Mouse (Mus musculus) kidney, adult 2 months (tissue): Measurements from ENCODE around the gene Gna13. TPM values are rescaled to one million over a fixed set of nuclear protein-coding genes. Genes with fewer than 3 reads are reported as not detected.
A peak's percentile ranks its signal among the peaks of the same experiment; 100 is the strongest.

ENCODE experiments used
- DNase-seq: peaks from one replicate; pipeline ENCODE4 v3.0.0; 2021
- H3K27ac ChIP-seq: fragments of 200-500 bp; 2 replicates; pipeline ENCODE4 v1.5.1; 2012; ENCODE audit warnings: low read depth, low read length, control low read depth, inconsistent platforms; ENCODE audit not compliant: insufficient read depth
- H3K27me3 ChIP-seq: fragments of 200-500 bp; replicated peaks from 2 replicates; pipeline ENCODE4 v1.6.1; 2012; ENCODE audit warnings: mild to moderate bottlenecking, moderate library complexity, low read length, inconsistent platforms; ENCODE audit not compliant: control insufficient read depth, insufficient read depth
- H3K36me3 ChIP-seq: fragments of 200-500 bp; 2 replicates; pipeline ENCODE4 v1.6.1; 2012; ENCODE audit warnings: mild to moderate bottlenecking, moderate library complexity, low read length, inconsistent platforms; ENCODE audit not compliant: control insufficient read depth, insufficient read depth
- H3K4me1 ChIP-seq: fragments of 200-500 bp; 2 replicates; pipeline ENCODE4 v1.6.1; 2011; ENCODE audit warnings: low read length; ENCODE audit not compliant: control insufficient read depth, insufficient read depth
- H3K4me3 ChIP-seq: fragments of 200-500 bp; 2 replicates; pipeline ENCODE4 v1.5.1; 2011; ENCODE audit warnings: mild to moderate bottlenecking, low read depth, low read length, control low read depth; ENCODE audit not compliant: insufficient read depth
- CTCF ChIP-seq: fragments of 200-500 bp; conservative IDR thresholded peaks from 2 replicates; pipeline ENCODE4 v1.5.1; 2011; ENCODE audit warnings: low read depth, mild to moderate bottlenecking, control low read depth, low read length, moderate library complexity, mixed read lengths; ENCODE audit not compliant: insufficient read depth, insufficient read length
- POLR2A ChIP-seq: fragments of 200-500 bp; IDR thresholded peaks from one replicate; pipeline ENCODE4 v1.6.1; 2011; ENCODE audit warnings: low read depth, low read length, control low read depth
- WGBS: fragments of 180-500 bp; shearing (Covaris S2); methylation state at CpG from one replicate; pipeline ENCODE4 v1.1.7; 2018; 5-methylcytosine and 5-hydroxymethylcytosine counted together
- polyA plus RNA-seq: library from polyadenylated mRNA; depleted of rRNA; stranded (reverse); fragments of >200 nt; gene quantifications from 2 replicates; pipeline ENCODE4 v1.2.3, GENCODE M21; 2012

The Gna13 gene
- polyA plus RNA-seq, 1 experiment: 26.6 TPM

DNA sequence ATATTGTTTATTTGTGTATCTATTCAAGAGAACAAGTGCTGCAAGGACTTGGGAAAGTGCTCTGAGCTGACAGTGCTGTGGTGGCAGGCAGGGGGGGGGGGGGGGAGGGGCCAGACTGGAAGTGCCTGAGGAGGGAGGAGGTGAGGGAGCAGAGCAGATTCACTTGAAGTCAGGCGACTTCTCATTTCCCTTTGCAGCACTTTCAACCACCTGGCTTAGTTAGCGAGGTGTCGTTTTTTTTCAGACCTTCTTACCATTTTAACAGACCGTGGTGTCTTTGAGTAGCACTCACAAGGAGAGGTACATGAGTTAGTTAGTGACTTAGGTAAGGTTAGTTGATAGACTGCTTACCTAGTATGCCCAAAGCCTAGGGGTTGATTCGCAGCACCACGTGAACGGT lies 12.8 kb downstream of the Gna13 start:
- H3K27me3 ChIP-seq: no peaks in the 10 kb centered on the region
- H3K36me3 ChIP-seq: no peaks in the 10 kb centered on the region
- no peak overlapping the region for H3K27ac ChIP-seq
- H3K4me1 ChIP-seq: peaks cover 30% of the 10 kb centered on the region
- TF ChIP-seq CTCF (no peak), POLR2A (no peak)
- 71% methylated on average over 7 of the region's 7 CpGs for WGBS
- DNase-seq: no peak
- H3K4me3 ChIP-seq: no peak overlapping the region

DNA sequence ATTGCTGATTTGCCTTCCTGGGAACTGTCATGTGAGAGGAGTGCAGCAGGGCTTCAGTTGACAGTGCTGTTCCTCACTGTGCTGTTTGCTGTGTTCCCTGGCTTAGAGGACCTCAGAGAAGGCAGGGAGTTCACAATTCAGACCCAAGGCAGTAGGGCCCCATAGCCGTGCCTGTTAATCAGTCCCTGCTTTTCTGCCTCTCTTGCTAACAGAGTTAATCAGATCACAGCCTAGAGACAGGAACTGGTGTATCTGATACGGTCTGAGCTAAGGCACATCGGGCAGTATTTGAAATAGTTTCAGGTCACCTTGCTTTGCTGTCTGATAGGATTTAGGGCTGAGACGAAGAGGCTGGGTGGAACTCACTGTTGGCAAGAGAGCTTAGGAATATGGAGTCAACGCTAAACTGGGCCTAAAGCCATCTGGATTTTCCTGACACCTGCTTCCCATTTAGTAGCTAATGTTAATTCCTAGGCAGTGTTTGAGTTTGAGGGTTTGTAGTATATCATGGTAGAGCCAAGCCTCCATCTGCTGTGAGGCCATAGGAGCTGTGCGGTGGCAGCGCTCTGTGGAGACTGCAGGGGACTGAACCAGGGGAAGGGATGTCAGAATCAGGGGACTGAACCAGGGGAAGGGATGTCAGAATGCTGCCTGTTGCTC lies 14.0 kb downstream of the Gna13 start:
- WGBS: 40% methylated on average over 7 of the region's 7 CpGs
- Histone ChIP-seq H3K36me3 (no peaks in the 10 kb centered on the region), H3K27me3 (no peaks in the 10 kb centered on the region), H3K4me3 (no peak overlapping the region), H3K27ac (peak overlapping the region; percentile 4; the same call in 1 of the 2 replicates), H3K4me1 (peaks cover 30% of the 10 kb centered on the region)
- TF ChIP-seq POLR2A (no peak), CTCF (no peak)
- no peak for DNase-seq

DNA sequence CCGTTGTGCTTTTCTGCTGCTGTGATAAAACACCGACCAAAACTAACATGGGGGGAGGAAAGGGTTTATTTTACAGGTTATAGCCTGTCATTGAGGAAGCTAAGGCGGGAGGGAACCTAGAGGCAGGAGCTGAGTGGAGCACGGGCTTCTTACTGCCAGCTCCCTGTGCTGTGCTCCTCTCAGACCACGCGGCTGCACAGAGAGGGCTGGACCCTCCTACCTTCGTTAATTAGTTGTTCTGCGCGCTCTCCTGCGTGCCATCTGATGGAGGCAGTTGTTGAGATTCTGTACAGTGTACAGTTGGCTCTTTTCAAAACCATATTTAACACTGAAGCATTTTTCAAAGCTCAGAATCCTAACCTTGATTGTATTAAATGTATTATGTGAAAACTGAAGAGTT lies 14.8 kb downstream of the Gna13 start:
- WGBS: 16% methylated on average over 10 of the region's 10 CpGs
- no peak for DNase-seq
- H3K27me3 ChIP-seq: no peaks in the 10 kb centered on the region
- TF ChIP-seq CTCF (no peak), POLR2A (no peak)
- peaks cover 25% of the 10 kb centered on the region for H3K4me1 ChIP-seq
- no peak overlapping the region for H3K27ac ChIP-seq
- H3K36me3 ChIP-seq: no peaks in the 10 kb centered on the region
- no peak overlapping the region for H3K4me3 ChIP-seq

DNA sequence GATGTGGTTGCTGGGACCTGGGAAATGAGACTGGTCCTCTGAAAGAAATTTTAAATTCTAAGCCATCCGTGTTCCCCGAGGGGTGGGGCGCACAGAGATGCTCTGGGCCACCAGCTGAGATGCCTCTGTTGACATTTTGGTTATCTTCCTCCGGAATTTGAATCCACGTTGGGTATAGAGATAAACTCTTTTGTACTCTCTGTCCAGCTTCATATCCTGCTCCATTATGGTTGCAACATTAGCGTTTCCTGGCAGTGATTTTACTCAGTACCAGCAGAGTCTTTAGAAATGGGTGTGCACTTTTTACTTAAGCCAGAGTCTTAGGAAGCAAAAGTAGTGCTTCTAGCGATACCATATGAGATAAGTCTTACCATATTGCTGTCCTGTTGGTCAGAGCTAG lies 15.4 kb downstream of the Gna13 start:
- Histone ChIP-seq H3K36me3 (no peaks in the 10 kb centered on the region), H3K27ac (no peak overlapping the region), H3K27me3 (no peaks in the 10 kb centered on the region), H3K4me1 (peaks cover 25% of the 10 kb centered on the region), H3K4me3 (no peak overlapping the region)
- TF ChIP-seq CTCF (no peak), POLR2A (no peak)
- whole genome bisulfite sequencing: 60% methylated on average over 7 of the region's 7 CpGs
- no peak for DNase-seq

DNA sequence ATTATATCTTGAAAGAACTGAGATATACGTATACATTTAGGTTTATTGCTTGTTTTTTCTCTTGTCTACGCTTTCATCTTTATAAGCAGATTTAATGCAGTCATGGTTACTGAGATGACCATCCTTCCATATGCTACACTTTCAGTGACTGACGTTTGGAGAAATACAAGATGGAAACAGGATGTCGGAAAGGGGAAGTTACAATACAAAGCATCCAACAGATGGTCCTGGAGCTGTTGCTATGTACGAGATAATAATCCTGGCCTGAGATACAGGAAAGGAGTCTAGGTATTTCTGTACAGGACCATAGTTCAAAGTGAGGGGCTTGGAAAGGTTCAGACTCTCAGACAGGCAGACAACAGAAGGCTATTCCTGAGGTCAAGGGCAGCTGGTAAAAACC lies 18.0 kb downstream of the Gna13 start:
- TF ChIP-seq CTCF (no peak), POLR2A (no peak)
- Histone ChIP-seq H3K27me3 (no peaks in the 10 kb centered on the region), H3K4me3 (no peak overlapping the region), H3K27ac (no peak overlapping the region), H3K4me1 (peaks cover 35% of the 10 kb centered on the region), H3K36me3 (no peaks in the 10 kb centered on the region)
- WGBS: 63% methylated on average over 5 of the region's 5 CpGs
- DNase-seq: no peak

DNA sequence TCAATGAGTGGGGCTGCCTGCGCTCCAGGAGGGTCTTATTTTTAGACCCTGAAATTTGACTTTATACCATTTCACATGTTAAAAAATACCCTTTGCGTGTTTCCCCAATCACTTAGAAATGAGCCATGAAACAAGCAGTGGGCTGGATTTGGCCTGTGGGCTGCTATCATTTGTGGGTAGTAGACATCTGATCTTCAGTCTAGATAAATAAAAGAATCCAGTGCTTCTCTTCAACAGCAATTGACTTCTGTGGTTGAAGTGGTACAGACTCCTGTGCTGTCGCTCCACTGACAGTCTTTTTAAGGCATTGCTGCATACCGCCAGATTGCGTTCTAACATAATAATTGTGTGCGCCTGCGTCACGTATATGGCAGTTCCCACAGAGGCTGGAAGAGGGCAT lies 22.7 kb downstream of the Gna13 start:
- H3K36me3 ChIP-seq: no peaks in the 10 kb centered on the region
- H3K27me3 ChIP-seq: no peaks in the 10 kb centered on the region
- H3K27ac ChIP-seq: peak overlapping the region; percentile 41; the same call in 1 of the 2 replicates
- WGBS: 79% methylated on average over 8 of the region's 8 CpGs
- DNase-seq: no peak
- TF ChIP-seq CTCF: no peak
- no peak for TF ChIP-seq POLR2A
- peaks cover 23% of the 10 kb centered on the region for H3K4me1 ChIP-seq
- no peak overlapping the region for H3K4me3 ChIP-seq

DNA sequence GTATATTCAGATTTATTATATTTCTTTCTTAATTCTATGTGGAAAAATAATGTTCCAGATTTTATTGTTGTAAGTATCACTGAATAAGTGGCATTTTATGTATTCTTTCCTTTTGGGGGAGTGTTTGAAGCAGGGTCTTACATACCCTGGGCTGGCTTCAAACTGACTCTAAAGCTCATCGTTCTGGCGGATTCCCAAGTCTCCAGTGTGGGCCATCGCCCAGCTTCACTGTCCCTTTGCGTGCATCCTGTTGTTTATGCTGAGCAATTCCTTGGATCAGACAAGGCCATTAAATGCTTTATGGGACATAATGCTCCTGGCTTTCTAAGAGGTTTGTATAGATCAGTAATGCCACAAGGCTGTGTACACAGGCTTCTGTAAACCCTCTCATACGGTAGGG lies 26.4 kb downstream of the Gna13 start:
- peaks cover 22% of the 10 kb centered on the region for H3K4me1 ChIP-seq
- H3K27ac ChIP-seq: no peak overlapping the region
- DNase-seq: peak; percentile 30
- no peaks in the 10 kb centered on the region for H3K36me3 ChIP-seq
- no peak overlapping the region for H3K4me3 ChIP-seq
- no peak for TF ChIP-seq POLR2A
- TF ChIP-seq CTCF: no peak
- WGBS: 70% methylated on average over 5 of the region's 5 CpGs
- H3K27me3 ChIP-seq: no peaks in the 10 kb centered on the region

DNA sequence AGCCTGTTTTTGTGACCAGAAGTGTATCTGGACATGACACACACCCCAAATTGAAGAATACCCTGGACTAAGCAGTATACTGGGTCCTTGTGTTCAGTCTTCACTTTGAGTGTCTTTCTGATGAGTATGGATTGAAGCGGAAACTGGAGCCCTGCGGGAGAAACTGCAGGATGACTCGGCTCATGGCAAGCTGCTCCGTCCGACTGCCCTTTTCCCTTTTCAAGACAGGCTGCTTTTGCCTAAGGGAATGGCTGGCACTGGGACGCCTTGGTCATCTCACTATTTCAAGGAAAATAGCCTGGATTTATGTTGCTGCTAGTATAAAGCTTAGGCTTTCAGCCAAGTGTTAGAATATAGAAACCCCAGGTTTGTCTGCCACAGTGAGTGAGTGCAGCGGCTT lies 28.6 kb downstream of the Gna13 start:
- no peak overlapping the region for H3K4me3 ChIP-seq
- no peak for TF ChIP-seq CTCF
- TF ChIP-seq POLR2A: no peak
- WGBS: 80% methylated on average over 7 of the region's 7 CpGs
- peaks cover 16% of the 10 kb centered on the region for H3K4me1 ChIP-seq
- no peak overlapping the region for H3K27ac ChIP-seq
- H3K27me3 ChIP-seq: no peaks in the 10 kb centered on the region
- no peak for DNase-seq
- H3K36me3 ChIP-seq: no peaks in the 10 kb centered on the region; the same call in 1 of the 2 replicates
